Mouse (Mus musculus): ENCODE results near the gene Endog.
A peak's percentile ranks its signal among the peaks of the same experiment; 100 is the strongest.
"Not testable (repeated sequence)": the region's sequence is repeated elsewhere in the genome, so short reads cannot be mapped to it uniquely, and the experiment has no call there.

Endog gene

DNA sequence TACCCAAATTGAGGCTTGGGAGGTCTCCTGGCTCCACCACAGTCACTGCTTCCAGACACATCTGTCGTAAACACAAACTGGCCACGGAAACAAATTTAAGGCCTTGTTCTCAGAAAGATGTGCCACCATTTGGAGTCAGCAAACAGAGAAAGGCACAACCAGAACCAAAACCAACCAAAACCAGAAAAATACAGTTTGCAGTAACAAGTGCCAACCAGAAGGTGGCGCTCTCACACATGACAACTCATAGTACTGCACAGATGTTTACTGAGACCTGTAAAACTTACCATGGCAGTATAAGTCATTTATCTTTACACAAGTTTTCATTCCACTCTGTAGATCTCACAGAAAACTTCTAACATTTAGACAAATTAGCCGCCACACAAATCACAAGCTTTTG is 4.6 kb upstream of the Endog start:
- DNase-seq (ENCODE audit: low read depth, low spot score), result peak; percentile 81

DNA sequence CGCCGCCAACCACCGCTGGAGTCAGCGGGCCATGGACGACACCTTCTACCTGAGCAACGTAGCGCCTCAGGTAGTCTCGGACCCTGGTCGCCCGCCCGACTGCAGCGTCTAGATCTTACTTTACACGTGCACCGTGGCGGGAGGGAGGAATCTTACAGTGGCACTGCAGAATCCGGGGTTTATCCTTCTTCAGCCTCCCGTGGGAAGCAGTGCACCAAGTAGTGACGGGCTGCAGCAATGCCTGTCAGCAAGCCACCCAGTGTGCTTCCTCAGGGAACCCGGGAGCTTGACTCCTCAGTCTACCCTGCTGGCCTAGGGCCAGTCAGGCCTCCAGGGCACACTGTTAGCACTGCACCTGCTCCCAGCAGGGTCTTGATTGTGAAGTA is 697 bp downstream of the Endog start:
- peak; percentile 34 for DNase-seq (ENCODE audit: low read depth, low spot score)

DNA sequence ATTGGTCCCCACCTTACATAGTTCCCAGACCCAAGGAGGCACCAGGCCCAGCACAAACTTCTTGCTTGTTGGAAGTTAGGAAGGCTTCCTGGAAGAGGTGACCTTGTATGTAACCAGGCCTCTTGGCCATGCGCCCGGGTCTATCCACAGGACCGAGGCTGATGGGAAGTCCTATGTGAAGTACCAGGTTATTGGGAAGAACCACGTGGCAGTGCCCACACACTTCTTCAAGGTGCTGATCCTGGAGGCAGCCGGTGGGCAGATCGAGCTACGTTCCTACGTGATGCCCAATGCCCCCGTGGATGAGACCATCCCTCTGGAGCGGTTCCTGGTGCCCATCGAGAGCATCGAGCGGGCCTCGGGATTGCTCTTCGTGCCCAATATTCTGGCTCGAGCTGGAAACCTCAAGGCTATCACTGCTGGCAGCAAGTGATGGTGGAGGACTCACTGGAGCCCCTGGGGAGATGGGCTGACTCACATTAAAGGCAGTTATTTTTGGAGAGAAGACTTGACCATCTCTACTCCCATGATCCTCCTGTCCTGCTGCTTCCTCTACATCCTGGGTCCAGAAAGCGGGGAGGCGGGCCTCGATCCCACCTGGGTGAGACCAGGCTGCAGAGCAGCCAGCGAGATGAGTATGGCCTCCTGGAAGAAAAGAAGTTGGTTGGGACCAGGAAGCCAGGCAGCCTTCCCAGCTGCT is 2.4 kb downstream of the Endog start:
- DNase-seq (ENCODE audit: low read depth, low spot score), result no peak

DNA sequence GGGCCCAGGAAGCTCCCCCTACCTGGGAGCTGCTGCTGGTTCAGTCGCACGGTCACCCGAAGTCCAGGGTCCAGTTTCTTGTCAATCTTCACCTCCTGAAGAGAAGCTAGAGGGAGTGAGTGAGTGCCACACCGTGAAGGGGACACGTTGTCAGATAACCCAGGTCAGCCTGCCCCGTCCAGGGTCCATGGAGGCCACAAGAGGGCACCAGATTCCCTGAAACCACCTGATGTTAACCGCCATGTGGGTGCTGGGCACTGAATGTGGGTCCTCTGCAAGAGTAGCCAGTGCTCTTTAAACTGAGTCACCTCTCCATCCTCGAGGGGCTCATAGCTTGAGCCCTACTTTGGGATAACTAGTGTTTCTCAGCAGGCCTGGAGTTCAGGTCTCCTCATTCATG is 4.6 kb downstream of the Endog start:
- peak; percentile 37 for DNase-seq (ENCODE audit: low read depth, low spot score)

DNA sequence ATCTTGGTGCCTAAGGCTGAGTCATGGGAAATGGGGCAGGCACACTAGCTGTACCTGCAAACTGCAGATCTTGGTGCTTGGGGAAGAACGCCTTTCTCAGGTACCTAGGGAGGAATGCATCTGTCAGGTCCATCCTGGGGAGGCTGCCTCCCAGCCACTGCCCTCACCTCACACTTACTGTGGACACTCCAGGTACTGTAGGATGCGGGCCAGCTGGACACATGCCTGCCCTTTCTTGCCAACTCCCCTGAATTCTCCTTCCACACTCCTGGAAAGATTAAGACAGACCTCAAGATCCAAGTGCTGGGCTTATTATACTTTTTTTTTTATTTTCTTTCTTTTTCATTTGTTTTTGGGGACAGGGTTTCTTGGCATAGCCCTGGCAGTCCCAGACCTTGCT is 5.3 kb downstream of the Endog start:
- DNase-seq (ENCODE audit: low read depth, low spot score), result no peak

DNA sequence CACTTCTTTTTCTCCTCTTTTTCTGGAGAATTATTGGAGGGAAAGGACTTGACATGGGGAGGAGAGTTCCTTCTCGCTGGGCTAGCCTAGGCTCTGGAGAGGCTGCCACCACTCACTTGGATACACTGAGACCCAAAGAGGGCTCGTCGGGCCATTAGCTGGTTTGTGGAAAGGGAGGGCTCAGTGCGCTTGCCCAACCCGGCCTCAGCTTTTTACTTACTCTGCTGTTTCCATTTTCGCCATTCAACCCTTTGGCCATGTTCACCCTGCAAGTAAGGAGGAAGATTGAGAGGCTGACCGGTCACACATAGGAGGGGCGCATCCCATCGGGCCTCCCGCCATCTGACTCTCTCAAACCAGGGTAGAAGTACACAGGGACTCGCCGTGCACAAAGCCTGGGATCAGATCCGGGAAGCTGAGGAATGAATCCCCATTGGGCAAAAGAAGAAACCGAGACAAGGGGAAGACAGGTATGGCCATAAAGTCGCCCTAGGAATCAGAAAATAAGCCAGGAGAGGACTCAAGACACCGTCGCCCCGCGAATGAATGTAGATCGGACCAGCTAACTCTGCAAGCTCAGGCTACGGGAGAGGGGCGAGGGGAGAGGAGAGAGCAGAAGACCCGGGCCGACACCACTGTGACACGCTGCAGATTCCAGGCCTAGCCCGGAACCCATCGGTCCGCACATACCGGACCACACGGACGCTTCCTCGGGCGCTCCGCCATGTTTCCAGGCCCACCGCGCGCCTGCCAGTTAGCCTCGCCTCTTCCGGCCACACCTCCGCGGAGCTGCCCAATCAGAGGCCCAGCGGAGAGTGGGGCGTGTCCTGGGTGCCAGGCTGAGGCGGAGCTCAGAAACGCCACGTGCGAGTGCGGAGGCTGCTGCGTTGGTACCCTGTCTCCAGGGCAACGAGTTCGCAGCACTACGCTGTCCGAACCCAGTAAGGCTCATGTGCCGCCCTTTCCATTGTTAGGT is 6.7 kb downstream of the Endog start, which contains the start of gene Spout1:
Gene Spout1, minus strand, starts transcription at position 760 of the 976 bp plus-strand sequence.
- peak; percentile 99 for DNase-seq (ENCODE audit: low read depth, low spot score)

DNA sequence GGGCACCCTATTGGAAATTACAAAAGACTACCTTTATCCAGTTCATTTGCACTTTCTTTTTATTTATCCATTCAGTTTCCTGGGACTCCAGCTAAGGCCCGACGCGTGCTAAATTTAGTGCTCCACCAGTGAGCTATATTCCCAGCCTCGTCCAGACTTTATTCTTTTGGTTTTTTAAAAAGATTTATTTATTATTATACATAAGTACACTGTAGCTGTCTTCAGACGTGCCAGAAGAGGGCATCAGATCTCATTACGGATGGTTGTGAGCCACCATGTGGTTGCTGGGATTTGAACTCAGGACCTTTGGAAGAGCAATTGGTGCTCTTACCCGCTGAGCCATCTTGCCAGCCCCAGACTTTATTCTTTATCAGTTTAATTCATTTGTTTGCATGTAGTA is 7.4 kb downstream of the Endog start:
- DNase-seq (ENCODE audit: low read depth, low spot score), result not testable (repeated sequence)

DNA sequence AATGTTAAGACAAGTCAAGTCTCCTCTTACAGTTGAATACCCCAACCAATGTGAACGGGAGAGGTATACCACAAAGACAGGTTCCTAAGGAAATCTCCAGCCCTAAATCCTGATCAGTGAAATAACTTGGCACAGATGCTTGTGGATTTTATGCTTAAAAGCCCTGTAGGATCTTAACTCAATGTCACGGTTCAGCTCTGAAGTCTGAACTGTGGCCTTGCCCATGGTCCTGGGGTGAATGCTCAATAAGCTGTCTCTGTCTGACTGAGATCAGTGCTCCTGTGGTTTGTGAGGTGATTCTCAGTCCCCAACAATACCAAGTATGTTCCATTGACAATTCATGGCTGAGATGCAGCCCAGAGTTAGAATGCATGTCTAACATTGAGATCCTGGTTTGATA is 11.1 kb downstream of the Endog start:
- DNase-seq (ENCODE audit: low read depth, low spot score), result no peak

DNA sequence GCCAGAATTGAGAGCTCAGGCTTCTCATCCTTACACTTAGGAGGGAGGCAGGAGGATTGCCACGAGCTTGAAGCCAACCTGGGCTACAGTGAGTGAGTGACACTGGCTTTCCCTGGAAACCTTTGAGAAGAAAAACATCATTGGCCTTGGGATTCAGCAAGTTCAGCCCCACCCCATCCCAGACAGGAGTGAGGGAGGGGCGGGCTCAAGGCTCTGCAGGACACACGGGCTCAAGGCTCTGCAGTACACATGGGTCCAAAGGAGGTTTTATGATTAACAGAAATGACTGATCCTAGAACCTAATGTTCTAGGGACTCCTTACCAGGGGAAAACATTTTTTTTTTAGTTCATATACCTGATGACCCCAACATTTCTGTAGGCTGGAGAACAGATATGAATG is 12.4 kb downstream of the Endog start:
- DNase-seq (ENCODE audit: low read depth, low spot score), result no peak

DNA sequence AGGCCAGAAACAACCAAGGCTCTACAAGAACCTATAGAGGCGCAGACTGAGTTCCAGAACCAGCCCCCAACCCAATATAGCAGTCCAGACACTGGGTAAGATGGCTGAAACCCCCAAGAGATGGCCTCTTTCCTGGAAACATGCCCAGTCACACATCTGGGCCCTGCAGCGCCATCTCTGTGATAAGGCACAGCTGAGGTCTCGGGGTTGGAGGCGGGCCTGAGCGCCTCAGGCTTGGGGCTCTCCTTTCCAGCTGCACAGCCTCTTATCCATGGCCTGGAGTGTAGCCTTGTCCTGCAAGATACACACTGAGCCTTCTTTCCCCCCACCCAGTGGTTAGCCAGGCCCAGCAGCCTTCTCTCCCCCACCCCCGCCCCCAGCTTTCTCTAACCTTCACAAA is 14.0 kb downstream of the Endog start:
- DNase-seq (ENCODE audit: low read depth, low spot score), result no peak

DNA sequence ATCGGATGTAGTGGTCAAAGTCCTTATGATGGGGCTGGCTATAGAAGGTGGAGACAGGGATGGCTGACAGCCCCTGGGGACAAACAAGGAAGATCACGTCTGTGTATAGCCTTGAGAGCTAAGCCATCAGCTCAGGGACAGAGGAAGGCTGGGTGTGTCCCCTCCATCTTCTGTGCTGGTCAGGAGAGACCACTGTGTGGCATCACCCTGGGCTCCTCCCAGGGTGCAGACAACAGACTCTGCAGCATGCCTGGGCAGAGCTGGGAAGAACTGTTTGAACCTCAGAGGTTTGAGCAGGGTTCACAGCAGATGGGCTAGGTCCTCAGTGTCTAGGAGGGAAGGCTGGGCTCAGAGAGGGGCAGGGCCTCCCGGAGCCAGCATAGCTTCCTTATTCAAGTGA is 14.4 kb downstream of the Endog start:
- DNase-seq (ENCODE audit: low read depth, low spot score), result no peak

DNA sequence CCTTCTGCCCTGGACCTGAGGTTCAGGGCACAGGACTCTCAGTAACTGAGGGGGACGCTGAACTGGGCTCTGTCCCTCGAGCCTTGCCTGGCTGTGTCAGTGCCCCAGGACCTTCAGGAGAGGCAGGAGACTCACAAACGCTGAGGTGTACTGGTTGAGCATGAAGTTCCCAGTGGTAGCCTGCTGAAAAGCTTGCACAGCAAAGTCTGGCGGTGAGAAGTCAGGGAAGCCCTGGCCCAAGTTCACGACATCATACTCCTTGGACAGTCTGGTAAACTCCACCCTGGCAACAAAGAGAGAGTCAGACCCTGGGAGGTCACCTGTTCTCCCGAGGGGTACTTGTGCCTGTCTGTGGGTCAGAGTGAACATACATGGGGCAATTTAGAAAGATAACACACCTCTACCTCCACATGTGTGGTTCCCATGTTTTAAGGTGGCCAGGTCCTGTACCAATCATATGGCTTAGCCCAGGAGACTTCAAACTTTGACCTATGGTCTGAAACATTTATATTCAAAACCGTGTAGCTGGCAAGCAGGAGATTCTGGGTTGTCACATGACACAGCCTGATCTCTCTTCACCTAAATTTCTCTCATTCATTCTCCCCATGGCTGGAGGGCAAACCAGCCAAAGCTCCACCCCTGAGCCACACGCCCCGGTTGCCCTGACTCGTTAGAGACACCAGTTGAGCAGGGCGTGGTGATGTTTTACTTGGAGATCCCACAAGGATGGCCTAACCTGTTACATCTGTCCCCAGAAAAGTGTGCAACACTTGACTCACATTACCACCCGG is 20.7 kb downstream of the Endog start:
- DNase-seq (ENCODE audit: low read depth, low spot score), result no peak

DNA sequence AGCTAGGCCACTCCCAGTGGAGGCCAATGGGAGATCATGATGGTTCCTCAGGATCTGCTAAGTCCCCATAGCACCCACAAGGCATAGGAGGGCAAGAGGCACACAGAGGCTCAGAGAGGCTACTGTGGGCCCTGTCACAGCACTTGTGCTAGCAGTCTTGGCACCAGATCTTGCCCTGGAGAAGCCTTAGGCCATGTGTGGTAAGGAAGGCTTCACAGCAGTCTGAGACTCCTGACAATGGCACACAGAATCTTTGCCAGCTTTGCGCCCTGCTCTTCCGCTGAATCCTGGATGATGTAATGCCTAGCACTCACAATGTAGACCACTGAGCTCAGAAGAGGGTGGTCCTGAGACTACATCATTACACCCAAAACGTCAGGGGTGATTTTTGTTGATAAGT is 23.4 kb downstream of the Endog start:
- no peak for DNase-seq (ENCODE audit: low read depth, low spot score)

DNA sequence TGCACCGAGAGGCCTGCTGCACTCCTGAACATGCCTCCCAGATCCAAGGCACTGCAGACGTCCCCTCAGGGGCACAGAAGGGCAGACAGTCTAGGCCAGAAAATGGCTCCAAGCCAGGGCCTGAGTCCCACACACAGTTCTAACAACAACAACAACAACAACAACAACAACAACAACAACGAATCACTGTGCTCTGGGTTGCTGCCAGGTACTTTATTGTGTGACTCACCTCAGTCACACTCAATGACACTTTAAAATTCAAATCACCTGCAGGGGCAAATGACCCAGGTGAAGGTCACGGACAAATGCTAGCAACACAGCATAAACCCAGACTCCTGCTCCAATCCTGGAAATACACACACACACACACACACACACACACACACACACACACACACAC is 26.7 kb downstream of the Endog start:
- DNase-seq (ENCODE audit: low read depth, low spot score), result no peak

DNA sequence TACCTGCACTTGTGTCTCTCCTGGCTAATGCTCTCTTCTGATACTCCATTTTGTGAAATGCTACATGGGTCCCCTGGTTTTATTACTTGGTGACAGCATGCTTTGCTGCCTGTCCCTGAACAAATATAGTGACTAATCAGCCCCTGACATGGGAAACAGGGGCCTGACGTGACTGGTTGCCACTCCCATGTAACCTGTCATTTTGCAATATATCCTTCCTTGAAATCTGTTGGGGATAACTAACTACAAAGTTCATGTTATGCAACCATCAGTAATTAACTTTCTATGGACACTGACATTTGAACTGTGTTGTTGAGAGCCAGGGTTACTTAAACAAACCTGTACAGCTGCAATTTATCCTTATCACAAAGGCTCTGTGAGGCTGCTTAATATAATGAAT is 28.7 kb downstream of the Endog start:
- DNase-seq (ENCODE audit: low read depth, low spot score), result no peak

DNA sequence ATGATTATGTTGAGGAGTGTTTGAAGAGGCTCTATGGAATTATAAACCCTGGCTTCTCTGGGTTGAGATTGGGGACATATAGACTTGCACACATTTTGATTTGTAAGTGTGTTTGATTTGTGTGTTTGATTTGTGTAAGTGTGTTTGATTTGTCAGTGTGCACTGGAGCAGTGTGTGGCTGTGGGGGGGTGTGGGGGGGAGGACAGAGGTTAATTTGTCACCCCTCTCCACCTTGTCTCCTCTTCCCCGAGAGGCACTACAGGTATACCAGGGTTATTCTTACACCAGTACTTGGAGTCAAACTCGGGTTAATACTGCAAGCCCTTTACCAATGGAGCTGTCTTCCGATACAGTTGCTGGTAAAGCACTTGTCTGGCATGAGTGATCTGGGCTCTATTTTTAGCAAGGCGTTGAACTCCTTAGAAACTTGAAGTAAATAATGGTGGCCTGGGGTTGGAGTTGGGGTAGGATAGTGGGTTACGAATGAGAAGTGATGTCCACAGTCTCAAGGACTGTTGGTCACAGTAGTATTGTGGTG is 29.2 kb downstream of the Endog start:
- DNase-seq (ENCODE audit: low read depth, low spot score), result no peak

DNA sequence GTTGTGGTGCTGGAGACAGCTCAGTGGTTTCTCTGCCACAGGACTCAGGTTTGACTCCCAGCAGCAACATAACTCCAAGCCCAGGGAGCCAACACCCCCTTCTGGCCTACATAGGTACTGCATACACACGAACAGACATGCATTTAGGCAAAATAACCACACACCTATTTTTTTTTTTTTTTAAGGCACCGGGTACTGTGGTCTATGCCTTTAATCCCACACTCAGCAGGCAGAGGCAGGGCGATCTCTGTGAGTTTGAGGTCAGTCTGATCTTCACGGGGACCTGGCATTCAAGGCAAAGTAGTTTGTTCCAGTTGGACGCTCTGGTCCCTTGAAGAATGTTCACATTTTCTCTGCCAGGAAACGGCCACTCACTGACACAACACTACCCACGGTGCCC is 32.1 kb downstream of the Endog start:
- peak; percentile 88 for DNase-seq (ENCODE audit: low read depth, low spot score)

DNA sequence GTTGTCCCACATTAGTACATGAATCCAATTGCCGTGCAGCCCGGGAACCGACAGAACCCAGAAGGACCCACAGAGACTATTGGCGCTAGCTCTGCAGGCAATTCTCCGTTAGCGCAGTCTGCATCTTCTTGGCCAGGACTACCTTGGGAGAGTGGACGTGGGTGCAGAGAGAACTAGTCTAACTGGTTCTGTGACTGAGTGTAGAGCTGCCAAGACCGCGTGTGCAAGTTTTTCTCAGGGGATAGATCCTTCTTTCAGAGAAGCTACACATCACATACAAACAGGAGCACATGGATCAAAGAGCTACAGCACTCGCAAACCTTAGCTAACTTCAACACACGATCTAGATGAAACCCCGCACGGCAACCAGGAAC is 33.9 kb downstream of the Endog start:
- no peak for DNase-seq (ENCODE audit: low read depth, low spot score)

DNA sequence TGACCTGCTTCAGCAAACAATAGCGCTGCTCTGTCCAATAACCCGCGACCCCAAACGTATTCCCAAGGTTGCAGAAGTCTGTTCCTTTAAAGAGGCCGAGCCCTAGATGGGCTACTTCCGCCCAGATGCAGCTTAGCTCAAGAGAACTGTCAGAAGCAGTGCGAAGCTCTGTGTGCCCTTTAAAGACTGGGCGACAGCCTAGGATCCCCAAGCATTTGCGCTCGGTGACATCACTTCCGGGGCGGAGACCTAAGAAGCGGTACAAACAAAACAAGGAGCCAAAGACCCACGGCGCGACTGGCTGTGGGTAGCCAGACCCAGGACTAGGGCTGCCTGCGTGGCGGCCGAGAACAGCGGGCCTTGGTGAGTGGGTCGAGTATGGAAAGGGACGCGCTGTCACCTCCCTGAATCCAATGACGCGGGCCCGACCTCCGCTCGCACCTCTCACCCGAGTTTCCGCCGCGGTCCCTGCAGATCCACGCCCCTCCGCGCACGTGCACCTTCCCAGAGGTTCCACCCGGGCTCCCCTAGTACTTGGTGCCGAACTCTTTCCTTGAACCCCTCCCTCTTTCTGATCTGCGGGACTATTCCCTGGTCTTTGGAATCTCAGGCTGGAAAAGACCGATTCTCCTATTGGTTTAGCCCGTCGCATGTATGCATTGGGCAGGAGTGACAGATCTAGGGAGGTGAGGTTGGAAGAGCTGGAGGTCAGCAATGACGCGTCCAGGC is 34.5 kb downstream of the Endog start, which contains the start of gene Kyat1:
Gene Kyat1, minus strand, starts transcription at position 219 of the 729 bp plus-strand sequence.
- peak; percentile 95 for DNase-seq (ENCODE audit: low read depth, low spot score)

DNA sequence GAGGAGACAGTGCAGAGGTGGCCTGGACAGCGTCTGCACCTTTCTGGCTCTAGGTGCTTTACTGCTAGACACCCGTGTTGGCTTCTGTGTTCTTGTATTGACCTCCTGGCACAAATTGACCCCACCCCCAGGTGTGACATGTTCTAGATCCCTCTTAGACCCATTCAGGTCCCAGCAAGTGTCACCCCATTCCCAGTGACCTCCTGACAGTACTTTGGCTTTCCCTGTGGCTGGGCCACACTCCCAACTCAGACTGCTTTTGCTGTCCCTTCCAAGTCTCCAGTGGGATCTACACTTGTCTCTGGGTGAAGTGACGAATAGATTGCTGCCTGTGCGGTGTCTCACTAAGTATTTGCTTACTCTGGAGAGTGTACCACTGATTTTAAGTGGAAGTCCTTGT is 36.1 kb downstream of the Endog start:
- DNase-seq (ENCODE audit: low read depth, low spot score), result no peak

DNA sequence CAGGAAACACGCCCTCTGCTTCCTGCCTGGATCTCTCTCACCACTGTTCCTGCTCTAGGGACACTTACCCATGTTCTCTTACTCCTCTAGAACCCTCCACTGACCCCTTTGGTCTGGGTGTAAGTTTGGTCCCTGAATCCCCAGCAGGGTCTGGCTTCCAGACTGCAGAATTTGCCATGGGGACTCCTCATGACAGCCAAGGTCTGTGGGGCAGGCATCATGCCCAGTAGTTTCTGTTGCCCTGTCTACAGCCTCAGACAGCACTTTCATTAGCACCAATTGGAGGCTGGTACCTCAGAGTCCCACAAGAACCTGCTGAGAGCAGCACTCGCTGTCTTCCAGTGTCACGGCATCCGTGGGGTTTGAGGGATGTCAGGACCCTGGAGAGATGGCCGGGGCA is 36.6 kb downstream of the Endog start:
- no peak for DNase-seq (ENCODE audit: low read depth, low spot score)

Measured in ES-CJ7 (cell line).